Mouse (Mus musculus) E14TG2a.4 (cell line): ENCODE results near the gene Pitpnm3.

Experiments used
- CTCF ChIP-seq: conservative IDR thresholded peaks from 2 replicates; pipeline ENCODE4 v1.5.1; 2014; ENCODE audit warnings: low read length
- POU5F1 ChIP-seq: IDR thresholded peaks from 2 replicates; pipeline ENCODE4 v1.6.1; 2014; ENCODE audit warnings: low read length, borderline replicate concordance

DNA sequence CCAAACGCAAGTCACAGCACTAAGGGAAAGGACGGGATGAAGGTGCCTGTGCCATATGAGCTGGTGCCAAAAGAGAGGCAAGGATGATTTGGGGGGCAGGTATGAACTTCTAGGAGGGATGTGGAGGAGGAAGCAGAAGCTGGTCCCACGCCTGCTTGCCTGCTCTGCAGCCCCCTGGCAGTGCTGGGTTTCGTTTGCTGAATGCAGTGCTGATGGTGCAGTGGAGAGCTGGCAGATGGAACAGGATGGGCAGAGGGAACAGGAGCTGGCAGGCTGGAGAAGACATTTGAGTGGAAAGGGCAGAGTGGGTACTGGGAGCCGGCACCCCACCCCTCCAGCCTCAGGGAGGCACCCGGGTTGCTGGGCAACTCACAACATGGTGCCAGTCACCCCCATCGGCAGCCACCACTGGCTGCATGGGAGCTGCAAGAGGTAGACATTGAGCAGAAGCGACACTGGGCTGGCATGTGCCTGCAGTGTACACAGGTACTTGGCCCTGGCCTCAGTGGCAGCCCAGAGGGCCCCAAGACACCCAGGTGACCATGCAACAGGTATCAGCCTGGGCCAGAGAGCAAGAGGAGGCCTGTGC, 86.3 kb downstream of the Pitpnm3 start:
- TF ChIP-seq CTCF (no peak), POU5F1 (no peak)
